8 mouse cellular contexts compared by ENCODE assay signal in the genomic region with DNA sequence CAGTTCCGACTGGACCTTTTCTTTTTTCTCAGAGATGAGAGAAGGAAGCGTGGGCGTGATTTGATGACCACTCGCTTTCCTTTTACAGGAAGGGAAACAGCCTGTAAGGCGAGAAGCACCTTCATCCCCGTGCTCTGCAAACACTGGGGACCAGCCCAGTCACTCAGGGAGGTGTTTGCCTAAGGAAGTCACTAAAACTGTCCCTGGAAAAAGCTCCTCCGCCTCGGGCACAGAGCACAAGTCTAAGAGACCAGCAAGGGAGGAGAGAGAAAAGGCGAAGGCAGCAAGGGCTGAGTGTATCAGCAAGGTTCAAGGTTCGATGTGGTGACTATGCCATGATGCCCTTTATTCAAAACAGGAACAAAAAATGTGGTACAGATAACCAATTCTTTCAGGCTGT. TPM values are rescaled to one million over a fixed set of nuclear protein-coding genes. Genes with fewer than 3 reads are reported as not detected.
A peak's percentile ranks its signal among the peaks of the same experiment; 100 is the strongest.
DNase-seq lines count a peak whose midpoint lies in the region; ATAC-seq lines count a peak whose summit lies in the region.

No protein-coding gene starts in this region.

- 39% methylated on average over 10 of the region's 10 CpGs for WGBS in liver, embryonic 11.5 days
- WGBS in limb, embryonic 10.5 days: 27% methylated on average over 10 of the region's 10 CpGs
- 40% methylated on average over 10 of the region's 10 CpGs for WGBS in neural tube, embryonic 14.5 days

- peaks cover 8% of the 10 kb centered on the region for H3K4me1 ChIP-seq in liver, embryonic 11.5 days (replicated peaks; ENCODE audit: control insufficient read depth, insufficient read depth, low read length)
- peaks cover 59% of the 10 kb centered on the region for H3K4me1 ChIP-seq in limb, embryonic 10.5 days
- H3K4me1 ChIP-seq in neural tube, embryonic 14.5 days (ENCODE audit: control insufficient read depth, insufficient read depth, low read length): peaks cover 11% of the 10 kb centered on the region; the same call in 1 of the 2 replicates

- no peak overlapping the region for H3K27ac ChIP-seq in liver, embryonic 11.5 days (ENCODE audit: low read depth, low read length)
- 0 out of 2 replicates have a peak overlapping the region, but pooled peaks have one; percentile 3 for H3K27ac ChIP-seq in limb, embryonic 10.5 days
- H3K27ac ChIP-seq in neural tube, embryonic 14.5 days (ENCODE audit: low read depth, low read length): no peak overlapping the region

- H3K4me2 ChIP-seq in liver, embryonic 11.5 days: peak overlapping the region; percentile 19; the same call in 1 of the 2 replicates
- peak overlapping the region; percentile 12; the same call in 1 of the 2 replicates for H3K4me2 ChIP-seq in neural tube, embryonic 14.5 days (ENCODE audit: low read depth, low read length)

- no peaks in the 10 kb centered on the region for H3K9me3 ChIP-seq in liver, embryonic 11.5 days (ENCODE audit: control insufficient read depth, low read length)
- no peaks in the 10 kb centered on the region for H3K9me3 ChIP-seq in limb, embryonic 10.5 days (replicated peaks)
- no peaks in the 10 kb centered on the region for H3K9me3 ChIP-seq in neural tube, embryonic 14.5 days (ENCODE audit: control insufficient read depth, low read length)

- DNase-seq in adrenal gland, adult 2 months: peak; percentile 68
- DNase-seq in adrenal gland, postnatal 4 days (ENCODE audit: low spot score in 2 of 2): no peak
- DNase-seq in liver, embryonic 11.5 days (ENCODE audit: low spot score): no peak
- no peak for DNase-seq in liver
- DNase-seq in limb, embryonic 10.5 days (ENCODE audit: low spot score): no peak
- DNase-seq in urinary bladder, postnatal 36 days (ENCODE audit: low spot score in 2 of 2): no peak
- DNase-seq in spleen, adult 18-20 months: no peak

- no peak overlapping the region for H3K9ac ChIP-seq in liver, embryonic 11.5 days (ENCODE audit: low read depth, low read length)
- H3K9ac ChIP-seq in neural tube, embryonic 14.5 days (replicated peaks; ENCODE audit: low read depth, low read length): no peak overlapping the region; the same call in 1 of the 2 replicates

- no peaks in the 10 kb centered on the region for H3K27me3 ChIP-seq in liver, embryonic 11.5 days (replicated peaks; ENCODE audit: control insufficient read depth, insufficient read depth, low read length)
- no peaks in the 10 kb centered on the region for H3K27me3 ChIP-seq in limb, embryonic 10.5 days (ENCODE audit: low read depth, poor library complexity, severe bottlenecking)
- H3K27me3 ChIP-seq in neural tube, embryonic 14.5 days (ENCODE audit: control insufficient read depth, insufficient read depth, low read length): no peaks in the 10 kb centered on the region

- ATAC-seq in liver, embryonic 11.5 days (replicated peaks; ENCODE audit: low FRiP score): no peak
- no peak for ATAC-seq in neural tube, embryonic 14.5 days (ENCODE audit: low read depth)

- no peaks in the 10 kb centered on the region for H3K36me3 ChIP-seq in liver, embryonic 11.5 days (ENCODE audit: control insufficient read depth, insufficient read depth, low read length)
- H3K36me3 ChIP-seq in limb, embryonic 10.5 days: 0 out of 2 replicates have a peak, but pooled peaks cover 5% of the 10 kb centered on the region
- no peaks in the 10 kb centered on the region for H3K36me3 ChIP-seq in neural tube, embryonic 14.5 days (ENCODE audit: control insufficient read depth, insufficient read depth, low read length)

- no peak overlapping the region for H3K4me3 ChIP-seq in liver, embryonic 11.5 days (ENCODE audit: low read depth, low read length)
- peak overlapping the region; percentile 19 for H3K4me3 ChIP-seq in limb, embryonic 10.5 days
- H3K4me3 ChIP-seq in neural tube, embryonic 14.5 days (ENCODE audit: low read depth, low read length): no peak overlapping the region

RNA-seq across cellular contexts. Expression of gene Stk39, which starts 35.8 kb away (rescaled TPM):
- total RNA-seq in adrenal gland, adult 2 months (2021): 10 to 100 TPM; 70.2 to 96.2 TPM
- polyA plus RNA-seq in adrenal gland, adult 2 months (2012; rRNA removed): 18.3 and 27.3 TPM in 2 replicates
- total RNA-seq in adrenal gland, postnatal 4 days (2021): 10 to 100 TPM; 94.9 to 96.1 TPM
- polyA plus RNA-seq in liver, embryonic 11.5 days (2014; fragmentation: Nextera tagmentation; extraction: Ambion mirVana): 7.8 and 9.9 TPM in 2 replicates
- 22.1 and 27.9 TPM in 2 replicates for polyA plus RNA-seq in limb, embryonic 10.5 days (2016; fragmentation: Nextera tagmentation; extraction: Ambion mirVana)
- polyA plus RNA-seq in neural tube, embryonic 14.5 days (2014; fragmentation: Nextera tagmentation; extraction: Ambion mirVana): 37.0 and 48.5 TPM in 2 replicates
